Mouse (Mus musculus): ENCODE data around the gene Trcg1. TPM values are rescaled to one million over a fixed set of nuclear protein-coding genes. Genes with fewer than 3 reads are reported as not detected.

Trcg1 gene
- total RNA-seq, 2 experiments from 2014 or later = not detected

DNA sequence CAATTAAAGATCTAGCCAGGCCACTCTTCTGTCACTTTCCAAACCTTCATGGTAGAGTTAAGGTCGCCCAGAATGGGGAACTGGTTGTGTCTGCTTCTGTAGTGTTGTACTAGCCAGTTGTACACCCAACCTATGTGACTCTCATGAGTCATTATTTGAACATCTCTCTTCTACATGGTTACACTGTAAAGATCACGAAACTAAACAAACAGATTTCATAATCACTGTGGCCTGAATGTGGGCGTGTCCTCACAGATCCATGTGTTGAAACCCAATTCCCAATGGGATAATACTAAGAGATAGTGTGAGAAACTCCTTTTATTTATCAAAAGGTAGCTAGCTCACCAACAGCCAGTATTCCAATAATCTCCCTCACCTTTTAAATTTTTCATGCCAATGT, 59.3 kb downstream of the Trcg1 start:
- no peak for DNase-seq (ENCODE audit: low spot score in 2 of 2)

DNA sequence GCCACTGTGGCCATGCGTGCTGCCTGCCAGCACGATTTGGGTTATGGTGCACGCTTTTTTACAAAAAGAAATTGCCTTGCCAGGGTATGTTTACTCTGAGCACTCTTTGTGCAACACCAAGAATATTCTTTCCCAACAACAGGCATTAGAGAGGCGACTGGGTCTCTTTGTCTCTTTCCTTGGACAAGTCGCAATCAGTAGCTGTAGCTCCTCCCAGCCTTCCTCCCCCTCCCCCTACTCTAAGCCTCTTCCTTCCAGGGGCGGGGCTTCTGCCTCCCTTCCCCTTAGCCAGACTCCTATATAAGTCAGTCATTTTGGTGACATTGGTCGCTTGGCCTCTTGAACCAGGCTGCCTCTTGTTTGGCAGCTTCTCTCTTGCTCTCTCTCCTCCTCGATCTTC, 59.9 kb downstream of the Trcg1 start:
- DNase-seq (ENCODE audit: low spot score in 2 of 2) = no peak

DNA sequence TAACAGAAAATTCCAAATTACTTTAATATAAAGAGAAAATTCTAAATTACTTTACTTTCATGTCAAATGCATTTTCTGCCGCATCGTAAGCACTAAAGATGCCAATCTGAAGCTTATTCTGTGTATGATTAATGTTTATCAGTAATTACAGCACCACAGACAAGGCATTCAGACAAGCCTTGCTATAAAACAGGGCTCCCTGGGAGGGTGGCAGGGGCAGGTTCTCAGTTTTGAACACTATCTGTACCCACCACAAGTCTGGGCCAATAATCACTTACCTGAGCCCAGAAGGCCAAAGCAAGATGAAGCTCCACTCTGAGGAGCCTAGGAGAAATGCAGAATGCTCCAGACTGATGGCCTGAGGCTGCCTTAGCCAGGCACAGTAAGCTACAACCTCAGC, 61.6 kb downstream of the Trcg1 start:
- DNase-seq (ENCODE audit: low spot score in 2 of 2) = no peak

Other genes starting within 250 kb of the Trcg1 start
- 10 to 100 TPM; 21.8 to 22.2 TPM for gene Ptpn9, start 241.6 kb upstream of the Trcg1 start, total RNA-seq (2021)
- gene Sin3a, start 164.5 kb upstream of the Trcg1 start, total RNA-seq (2021) = 10 to 100 TPM; 37.6 to 39.4 TPM
- gene Man2c1, start 105.9 kb upstream of the Trcg1 start, total RNA-seq (2021) = 10 to 100 TPM; 67.1 to 81.6 TPM
- 1 to 10 TPM; 3.7 to 4.5 TPM for gene Neil1, start 88.3 kb upstream of the Trcg1 start, total RNA-seq (2021)
- 10 to 100 TPM; 38.8 to 40.9 TPM for gene Commd4, start 78.2 kb upstream of the Trcg1 start, total RNA-seq (2021)
- gene 1700017B05Rik, start 26.1 kb downstream of the Trcg1 start, total RNA-seq (2021) = 10 to 100 TPM; 12.7 to 14.8 TPM
- gene Ppcdc, start 203.6 kb downstream of the Trcg1 start, total RNA-seq (2021) = 10 to 100 TPM in 1 of 2 experiments, 1 to 10 TPM in 1; 8.3 to 11.7 TPM
- 10 to 100 TPM; 13.3 to 14.5 TPM for gene Scamp5, start 231.5 kb downstream of the Trcg1 start, total RNA-seq (2021)